Mouse (Mus musculus) CH12.LX (cell line): ENCODE measurements at regions not wholly inside any gene's neighbourhood (a gene's known extent, or its start where the extent isn't known, plus 50 kb on each side); places are given as distances from the start of the nearest gene placed in this dataset.

ENCODE experiments used
- DNase-seq: peaks from one replicate; pipeline ENCODE4 v3.0.0-alpha.2; 2013; ENCODE audit errors: extremely low read depth
- H3K27ac ChIP-seq: 2 replicates; pipeline ENCODE4 v1.5.1; 2012; ENCODE audit warnings: low read depth, mild to moderate bottlenecking, control low read depth, moderate library complexity; ENCODE audit not compliant: insufficient read depth
- H3K27me3 ChIP-seq: replicated peaks from 2 replicates; pipeline ENCODE3; 2012; ENCODE audit warnings: inconsistent platforms
- H3K36me3 ChIP-seq, 2 experiments: replicated peaks in 1 of 2; 2 replicates each; pipeline versions ENCODE3 to v1.6.1; 2012; ENCODE audit warnings: inconsistent platforms in 1 of 2, low read length in 1 of 2, mild to moderate bottlenecking in 1 of 2, mixed read lengths in 1 of 2, moderate library complexity in 1 of 2; ENCODE audit not compliant: control insufficient read depth in 1 of 2, insufficient read depth in 1 of 2
- H3K4me1 ChIP-seq, 2 experiments: 2 replicates each; pipeline ENCODE4 v1.6.1; 2012; ENCODE audit warnings: inconsistent platforms in 1 of 2, moderate library complexity in 1 of 2; ENCODE audit not compliant: insufficient read depth in 2 of 2, control insufficient read depth in 1 of 2
- H3K4me2 ChIP-seq: 2 replicates; pipeline ENCODE4 v1.6.1; 2012; ENCODE audit warnings: low read depth, mild to moderate bottlenecking, control low read depth; ENCODE audit not compliant: poor library complexity, insufficient read depth, severe bottlenecking
- H3K4me3 ChIP-seq, 3 experiments: fragments of 150-350 bp in 1 of 3; sonication (generic) in 1 of 3; replicated peaks in 1 of 3; 2 replicates each; pipeline versions ENCODE3 to v1.5.1; 2011 to 2012; ENCODE audit warnings: low read depth in 2 of 3, low read length in 2 of 3, mild to moderate bottlenecking in 2 of 3, moderate library complexity in 2 of 3, control low read depth in 1 of 3, improper control_type of control experiment in 1 of 3, inconsistent platforms in 1 of 3, mixed read lengths in 1 of 3; ENCODE audit not compliant: poor library complexity in 1 of 3
- H3K79me2 ChIP-seq: replicated peaks from 2 replicates; pipeline ENCODE4 v1.6.1; 2012; ENCODE audit warnings: mild to moderate bottlenecking, moderate library complexity; ENCODE audit not compliant: control insufficient read depth, poor library complexity, insufficient read depth, severe bottlenecking; ENCODE audit errors: extremely low read depth
- H3K9ac ChIP-seq: 2 replicates; pipeline ENCODE4 v1.6.1; 2012; ENCODE audit warnings: low read depth, mild to moderate bottlenecking, control low read depth, moderate library complexity; ENCODE audit not compliant: insufficient read depth
- H3K9me3 ChIP-seq: replicated peaks from 2 replicates; pipeline ENCODE3; 2012; ENCODE audit warnings: low read length, inconsistent platforms, mixed read lengths
- BHLHE40 ChIP-seq: IDR thresholded peaks from 2 replicates; pipeline ENCODE4 v1.6.1; 2011; ENCODE audit warnings: mild to moderate bottlenecking, low read depth, low read length, improper control_type of control experiment
- CHD1 ChIP-seq: IDR thresholded peaks from 2 replicates; pipeline ENCODE4 v1.6.1; 2012; ENCODE audit warnings: low read depth, low read length, improper control_type of control experiment, inconsistent platforms
- CHD2 ChIP-seq: IDR thresholded peaks from 2 replicates; pipeline ENCODE4 v1.6.1; 2011; ENCODE audit warnings: low read length, improper control_type of control experiment
- CTCF ChIP-seq, 2 experiments: IDR thresholded peaks in 1 of 2; conservative IDR thresholded peaks in 1 of 2; 2 replicates each; pipeline ENCODE4 v1.5.1; 2011 to 2012; ENCODE audit warnings: low read depth in 2 of 2, low read length in 2 of 2, improper control_type of control experiment in 1 of 2, inconsistent platforms in 1 of 2, mild to moderate bottlenecking in 1 of 2, moderate library complexity in 1 of 2
- ELF1 ChIP-seq: IDR thresholded peaks from 2 replicates; pipeline ENCODE4 v1.6.1; 2014; ENCODE audit warnings: low read depth, mild to moderate bottlenecking, inconsistent platforms, low read length, improper control_type of control experiment
- IRF4 ChIP-seq: IDR thresholded peaks from 2 replicates; pipeline ENCODE4 v1.6.1; 2014; ENCODE audit warnings: low read depth, mild to moderate bottlenecking, inconsistent platforms, low read length, improper control_type of control experiment
- JUN ChIP-seq: IDR thresholded peaks from 2 replicates; pipeline ENCODE4 v1.6.1; 2011; ENCODE audit warnings: low read depth, mild to moderate bottlenecking, low read length, improper control_type of control experiment, moderate library complexity; ENCODE audit not compliant: insufficient read depth
- JUND ChIP-seq: conservative IDR thresholded peaks from 2 replicates; pipeline ENCODE4 v1.6.1; 2011; ENCODE audit warnings: low read depth, low read length, improper control_type of control experiment
- KAT2A ChIP-seq: IDR thresholded peaks from 2 replicates; pipeline ENCODE4 v1.6.1; 2012; ENCODE audit warnings: low read length, improper control_type of control experiment, inconsistent platforms; ENCODE audit not compliant: insufficient replicate concordance
- MAFK ChIP-seq: IDR thresholded peaks from 2 replicates; pipeline ENCODE4 v1.6.1; 2011; ENCODE audit warnings: low read length, improper control_type of control experiment; ENCODE audit not compliant: insufficient replicate concordance
- MAX ChIP-seq: IDR thresholded peaks from 2 replicates; pipeline ENCODE4 v1.6.1; 2011; ENCODE audit warnings: low read length, improper control_type of control experiment
- MAZ ChIP-seq: IDR thresholded peaks from 2 replicates; pipeline ENCODE4 v1.6.1; 2012; ENCODE audit warnings: low read depth, mild to moderate bottlenecking, inconsistent platforms, low read length, improper control_type of control experiment, moderate library complexity
- MEF2A ChIP-seq: IDR thresholded peaks from 2 replicates; pipeline ENCODE4 v1.6.1; 2014; ENCODE audit warnings: low read depth, mild to moderate bottlenecking, inconsistent platforms, low read length, improper control_type of control experiment, borderline replicate concordance
- NRF1 ChIP-seq: IDR thresholded peaks from 2 replicates; pipeline ENCODE4 v1.6.1; 2014; ENCODE audit warnings: low read depth, mild to moderate bottlenecking, inconsistent platforms, low read length, improper control_type of control experiment, moderate library complexity
- RAD21 ChIP-seq: IDR thresholded peaks from 2 replicates; pipeline ENCODE4 v1.6.1; 2011; ENCODE audit warnings: low read depth, mild to moderate bottlenecking, low read length, improper control_type of control experiment, moderate library complexity
- RCOR1 ChIP-seq: conservative IDR thresholded peaks from 2 replicates; pipeline ENCODE4 v1.6.1; 2012; ENCODE audit warnings: low read depth, mild to moderate bottlenecking, inconsistent platforms, low read length, improper control_type of control experiment
- TBP ChIP-seq: conservative IDR thresholded peaks from 2 replicates; pipeline ENCODE4 v1.6.1; 2011; ENCODE audit warnings: low read depth, low read length, improper control_type of control experiment
- TCF12 ChIP-seq: IDR thresholded peaks from 2 replicates; pipeline ENCODE4 v1.6.1; 2014; ENCODE audit warnings: low read depth, mild to moderate bottlenecking, inconsistent platforms, low read length, improper control_type of control experiment
- USF1 ChIP-seq: IDR thresholded peaks from 2 replicates; pipeline ENCODE4 v1.6.1; 2014; ENCODE audit warnings: low read depth, mild to moderate bottlenecking, inconsistent platforms, low read length, improper control_type of control experiment
- ZC3H11A ChIP-seq: IDR thresholded peaks from 2 replicates; pipeline ENCODE4 v1.6.1; 2012; ENCODE audit warnings: low read depth, mild to moderate bottlenecking, inconsistent platforms, low read length, improper control_type of control experiment
- ZMIZ1 ChIP-seq: IDR thresholded peaks from 2 replicates; pipeline ENCODE4 v1.6.1; 2012; ENCODE audit warnings: low read depth, mild to moderate bottlenecking, inconsistent platforms, low read length, improper control_type of control experiment
- ZNF384 ChIP-seq: IDR thresholded peaks from 2 replicates; pipeline ENCODE4 v1.6.1; 2012; ENCODE audit warnings: low read depth, low read length, improper control_type of control experiment, inconsistent platforms
- dilution Hi-C: fragments of 300-500 bp; cut with MboI; formaldehyde crosslinking; loops from 2 replicates; pipeline ENCODE4 v1.14.3; 2020; ENCODE audit warnings: low sequenced_read_pairs; ENCODE audit not compliant: extremely low pct_unique_long_range_greater_than_20kb, extremely low pct_ligation_motif_present
- in situ Hi-C: fragments of 300-500 bp; cut with MboI; formaldehyde crosslinking; loops from 3 replicates; pipeline ENCODE4 v1.14.3; 2019; ENCODE audit warnings: low sequenced_read_pairs, low pct_ligation_motif_present, low pct_unique_long_range_greater_than_20kb, mixed read lengths

- H3K9me3 ChIP-seq = peaks cover 57% of the 10 kb centered on the region
- H3K27ac ChIP-seq = no peak overlapping the region
- dilution Hi-C loops = no loop called here
- no peak overlapping the region for H3K4me2 ChIP-seq
- no peak for TF ChIP-seq ELF1
- no peak for TF ChIP-seq ZNF384
- TF ChIP-seq ZC3H11A = no peak
- no peak for TF ChIP-seq MAFK
- no peak for TF ChIP-seq TBP
- no peak for TF ChIP-seq BHLHE40
- TF ChIP-seq USF1 = no peak
- in situ Hi-C loops = no loop called here
- no peaks in the 10 kb centered on the region for H3K4me1 ChIP-seq
- H3K27me3 ChIP-seq = no peaks in the 10 kb centered on the region
- no peak for DNase-seq
- no peaks in the 10 kb centered on the region for H3K36me3 ChIP-seq
- no peak overlapping the region for H3K4me3 ChIP-seq
- no peaks in the 10 kb centered on the region for H3K79me2 ChIP-seq
- H3K9ac ChIP-seq = no peak overlapping the region
Measured at GRCm38 (mm10) chr1:185905666-185906065, 211.4 kb downstream of the Lyplal1 start.

DNA sequence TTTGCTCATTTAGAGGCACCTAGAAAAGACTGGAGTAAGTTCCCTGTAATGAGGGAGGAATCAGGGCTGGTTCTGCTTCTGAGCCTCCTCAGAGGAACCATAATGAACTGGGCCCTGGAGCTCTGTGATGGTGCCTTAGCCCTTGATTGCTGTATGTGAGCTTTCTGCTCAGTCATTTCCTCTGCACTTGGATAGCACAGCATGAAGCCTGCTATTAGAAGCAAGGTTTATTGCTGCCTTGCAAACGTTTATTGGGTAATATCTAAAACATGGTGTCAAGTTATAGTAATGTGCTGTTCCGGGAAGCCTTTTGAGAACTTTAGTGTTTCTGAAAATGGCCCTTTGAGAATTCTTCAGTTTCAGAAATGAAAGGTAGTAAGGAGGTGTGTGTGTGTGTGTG lies 201.5 kb downstream of the Lyplal1 start:
- no peaks in the 10 kb centered on the region for H3K4me1 ChIP-seq
- no peaks in the 10 kb centered on the region for H3K36me3 ChIP-seq
- no peak for TF ChIP-seq ZMIZ1
- TF ChIP-seq TCF12 = no peak
- no peak for TF ChIP-seq MAX
- TF ChIP-seq RAD21 = no peak
- TF ChIP-seq ELF1 = no peak
- TF ChIP-seq TBP = no peak
- TF ChIP-seq, all 38 proteins: peak for 0
- DNase-seq = no peak
- no peak overlapping the region for H3K9ac ChIP-seq
- dilution Hi-C loops = no loop called here
- H3K27ac ChIP-seq = no peak overlapping the region
- no peaks in the 10 kb centered on the region for H3K27me3 ChIP-seq
- H3K79me2 ChIP-seq = no peaks in the 10 kb centered on the region
- in situ Hi-C loops = no loop called here
- H3K4me2 ChIP-seq = no peak overlapping the region
- H3K4me3 ChIP-seq = no peak overlapping the region
- H3K9me3 ChIP-seq = peaks cover 42% of the 10 kb centered on the region

DNA sequence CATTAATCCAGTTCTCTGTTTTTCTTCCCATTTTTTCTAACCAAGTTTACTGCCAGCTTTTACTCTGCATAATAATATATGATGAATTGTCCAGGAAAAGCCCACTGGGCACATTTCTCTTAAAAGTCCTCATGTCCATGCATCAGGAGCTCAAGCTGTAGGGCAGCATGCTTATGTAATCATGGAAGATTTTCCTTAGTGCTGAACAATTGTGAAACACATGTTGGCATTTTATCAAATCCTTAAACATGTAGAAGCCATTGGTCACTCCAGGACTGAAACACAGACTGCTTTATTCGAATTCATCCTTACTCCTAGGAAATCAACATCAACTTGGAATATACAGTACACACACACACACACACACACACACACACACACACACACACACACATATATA lies 198.4 kb downstream of the Lyplal1 start:
- DNase-seq = no peak
- Histone ChIP-seq H3K9me3 (peaks cover 56% of the 10 kb centered on the region), H3K27me3 (no peaks in the 10 kb centered on the region), H3K4me1 (no peaks in the 10 kb centered on the region)
- no peak for TF ChIP-seq CHD1
- no peak for TF ChIP-seq MAZ
- TF ChIP-seq KAT2A = no peak
- no peak for TF ChIP-seq USF1
- TF ChIP-seq MAFK = no peak
- no peak for TF ChIP-seq IRF4
- TF ChIP-seq ZC3H11A = no peak
- no peak for TF ChIP-seq MAX
- no peak for TF ChIP-seq JUND
- no peak for TF ChIP-seq JUN
- no peak for TF ChIP-seq RCOR1
- TF ChIP-seq MEF2A = no peak
- no peak for TF ChIP-seq NRF1
- TF ChIP-seq CTCF (conservative IDR thresholded peaks at IDR 0.05 in 1 of 2, IDR thresholded peaks at IDR 0.05 in 1 of 2; ENCODE audit: low read depth in 2 of 2, low read length in 2 of 2) = no peak
- TF ChIP-seq CHD2 = no peak
- TF ChIP-seq, all 38 proteins: peak for 0
- no peak overlapping the region for H3K27ac ChIP-seq
- no peaks in the 10 kb centered on the region for H3K36me3 ChIP-seq
- no peak overlapping the region for H3K4me3 ChIP-seq
- no peak overlapping the region for H3K9ac ChIP-seq
- H3K4me2 ChIP-seq = no peak overlapping the region
- H3K79me2 ChIP-seq = no peaks in the 10 kb centered on the region
- in situ Hi-C loops = no loop called here
- dilution Hi-C loops = no loop called here
